Mouse (Mus musculus): Measurements from ENCODE around the gene Sptbn1.

Gene Sptbn1

GRCm38 (mm10) chr11:30132581-30132980 is 135.4 kb downstream of the Sptbn1 start:
- no peak for DNase-seq (ENCODE audit: low read depth, low spot score)

DNA sequence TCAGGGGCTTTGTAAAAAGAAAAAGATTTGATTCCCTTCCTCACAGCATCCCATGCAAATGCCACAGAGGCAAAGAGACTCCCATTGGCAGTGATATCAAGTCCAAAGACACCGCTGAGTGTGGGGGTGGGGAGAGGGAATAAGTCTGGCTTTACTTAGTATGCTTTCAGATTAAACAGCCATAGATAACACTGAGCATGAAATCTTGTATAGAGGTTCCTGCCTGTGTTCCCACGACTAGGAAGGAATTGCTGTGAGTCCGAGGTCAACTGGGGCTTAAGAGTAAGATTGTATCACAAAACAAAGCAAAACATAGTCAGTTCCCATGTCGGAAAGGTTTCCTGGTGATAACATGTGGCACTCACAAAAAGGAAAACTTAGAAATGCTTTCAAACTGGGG is 136.3 kb downstream of the Sptbn1 start:
- DNase-seq (ENCODE audit: low read depth, low spot score), result no peak

GRCm38 (mm10) chr11:30129339-30129738 is 138.6 kb downstream of the Sptbn1 start:
- no peak for DNase-seq (ENCODE audit: low read depth, low spot score)

GRCm38 (mm10) chr11:30126840-30127239 is 141.1 kb downstream of the Sptbn1 start:
- no peak for DNase-seq (ENCODE audit: low read depth, low spot score)

- no peak for DNase-seq (ENCODE audit: low read depth, low spot score)
Measured at GRCm38 (mm10) chr11:30118038-30118437, 149.9 kb downstream of the Sptbn1 start.

DNA sequence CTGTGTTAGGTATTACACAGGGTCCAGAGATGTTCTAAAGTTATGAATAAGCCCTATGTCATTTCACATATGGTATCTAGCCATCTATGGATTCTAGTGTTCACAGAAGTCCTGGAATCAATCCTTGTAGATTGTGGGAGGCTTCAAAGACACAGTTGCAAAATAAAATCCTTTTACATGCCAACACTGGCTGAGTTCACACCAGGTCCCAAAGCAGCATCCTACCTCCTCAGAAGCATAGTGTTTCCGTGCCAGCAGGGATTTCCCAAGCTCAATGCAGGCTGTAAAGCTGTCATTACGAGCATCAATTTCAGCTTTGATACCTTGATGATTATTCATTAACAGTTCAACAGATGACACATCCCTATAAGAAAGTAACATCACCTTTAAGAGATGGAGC is 154.3 kb downstream of the Sptbn1 start:
- DNase-seq (ENCODE audit: low read depth, low spot score), result no peak

- DNase-seq (ENCODE audit: low read depth, low spot score), result no peak
Measured at GRCm38 (mm10) chr11:30110634-30111033, 157.3 kb downstream of the Sptbn1 start.

DNA sequence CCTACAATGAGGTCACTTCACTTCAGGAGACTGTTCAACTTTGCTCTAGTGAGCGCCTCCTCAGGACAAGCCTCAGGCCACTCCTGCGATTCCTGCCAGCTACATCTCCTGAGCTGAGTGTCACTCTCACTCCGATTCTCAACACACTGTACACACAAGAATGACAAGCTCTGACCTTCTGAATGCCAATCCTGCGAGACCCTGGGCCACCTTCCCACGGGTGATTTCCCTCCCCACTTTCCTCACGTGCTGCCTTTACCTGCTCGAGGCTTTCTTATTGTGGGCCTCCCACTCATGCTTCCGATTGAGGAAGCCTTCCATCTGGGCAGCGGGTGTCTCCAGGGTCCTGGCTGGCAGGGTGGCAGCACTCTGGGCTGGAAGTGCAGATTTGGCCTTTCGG is 163.8 kb downstream of the Sptbn1 start:
- no peak for DNase-seq (ENCODE audit: low read depth, low spot score)

DNA sequence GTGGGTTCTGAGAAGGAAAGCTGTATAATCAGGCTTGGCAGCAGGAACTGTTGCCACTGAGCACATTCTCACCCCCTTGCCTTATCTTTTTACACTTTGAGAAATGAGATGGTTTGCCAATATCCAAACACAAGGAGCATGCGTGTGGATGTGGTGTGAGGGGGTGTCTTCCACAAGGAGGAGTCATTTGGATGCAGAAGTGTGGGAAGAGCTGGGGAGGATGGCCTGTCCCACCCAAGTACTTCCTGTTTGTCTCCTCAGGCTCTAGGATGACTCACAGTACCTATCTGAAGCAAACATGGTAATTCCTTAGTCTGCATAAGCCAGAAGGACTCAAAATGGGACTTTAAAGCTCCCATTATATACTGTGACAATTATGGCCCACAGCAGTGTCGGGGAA is 165.4 kb downstream of the Sptbn1 start:
- no peak for DNase-seq (ENCODE audit: low read depth, low spot score)

DNA sequence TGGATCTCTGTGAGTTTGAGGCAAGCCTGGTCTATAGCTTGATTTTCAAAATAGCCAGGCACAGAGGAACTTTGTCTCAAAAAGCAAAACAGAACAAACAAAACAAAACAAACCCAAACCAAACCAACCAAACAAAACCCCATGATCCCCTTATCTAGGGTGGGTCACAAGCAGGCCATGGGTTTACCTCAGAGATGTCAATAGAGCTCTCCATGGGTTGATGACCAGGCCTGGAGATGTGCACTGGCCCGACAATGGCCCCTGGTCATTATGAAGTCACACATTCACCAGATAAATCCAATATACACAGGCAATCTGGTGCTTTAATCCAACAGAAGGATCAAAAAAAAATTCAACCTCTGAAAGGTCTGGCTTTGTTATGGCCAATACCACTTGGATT is 166.2 kb downstream of the Sptbn1 start:
- DNase-seq (ENCODE audit: low read depth, low spot score), result no peak

- DNase-seq (ENCODE audit: low read depth, low spot score), result no peak
Measured at GRCm38 (mm10) chr11:30101162-30101561, 166.8 kb downstream of the Sptbn1 start.

DNA sequence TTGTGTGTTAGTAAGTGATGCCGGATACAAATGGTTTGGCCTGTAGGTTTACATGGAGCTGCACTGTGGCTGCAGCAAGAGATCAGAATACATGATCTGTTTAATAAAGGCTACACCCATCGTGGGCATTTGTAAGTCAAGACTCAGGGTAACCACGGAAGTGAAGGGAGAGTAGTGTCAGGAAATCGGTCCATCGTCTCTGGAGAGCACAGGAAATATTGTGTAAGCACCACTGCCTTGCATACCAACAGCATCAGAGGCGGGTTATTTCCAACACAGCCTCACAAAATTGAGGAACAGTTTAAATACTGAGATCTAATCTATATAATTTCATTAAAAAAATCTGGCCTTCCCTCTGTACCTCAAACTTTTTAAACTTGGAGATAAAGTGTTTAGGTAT is 168.1 kb downstream of the Sptbn1 start:
- no peak for DNase-seq (ENCODE audit: low read depth, low spot score)

DNA sequence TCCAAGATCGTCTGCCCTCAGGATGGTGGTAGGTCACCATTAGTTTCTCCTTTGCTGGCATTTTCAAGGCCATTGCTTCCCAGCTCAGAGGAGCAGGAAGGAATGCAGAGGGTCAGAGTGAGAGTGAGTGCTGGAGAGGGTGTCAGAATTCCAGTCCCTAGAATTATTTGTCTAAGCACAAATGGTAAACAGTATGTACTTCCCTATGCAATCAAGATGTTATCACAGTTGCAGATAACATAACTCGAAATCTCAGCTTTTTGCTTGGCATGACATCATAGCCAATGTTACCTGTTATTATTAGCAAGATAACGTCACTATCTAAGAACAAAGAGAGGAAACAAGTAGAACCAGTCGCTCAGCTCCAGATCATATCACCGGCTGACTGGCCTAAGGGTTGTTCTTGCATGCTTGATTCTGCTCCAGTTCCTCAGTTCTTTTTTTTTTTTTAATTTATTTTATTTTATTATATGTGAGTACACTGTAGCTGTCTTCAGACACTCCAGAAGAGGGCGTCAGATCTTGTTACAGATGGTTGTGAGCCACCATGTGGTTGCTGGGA is 172.7 kb downstream of the Sptbn1 start:
- DNase-seq (ENCODE audit: low read depth, low spot score), result no peak

DNA sequence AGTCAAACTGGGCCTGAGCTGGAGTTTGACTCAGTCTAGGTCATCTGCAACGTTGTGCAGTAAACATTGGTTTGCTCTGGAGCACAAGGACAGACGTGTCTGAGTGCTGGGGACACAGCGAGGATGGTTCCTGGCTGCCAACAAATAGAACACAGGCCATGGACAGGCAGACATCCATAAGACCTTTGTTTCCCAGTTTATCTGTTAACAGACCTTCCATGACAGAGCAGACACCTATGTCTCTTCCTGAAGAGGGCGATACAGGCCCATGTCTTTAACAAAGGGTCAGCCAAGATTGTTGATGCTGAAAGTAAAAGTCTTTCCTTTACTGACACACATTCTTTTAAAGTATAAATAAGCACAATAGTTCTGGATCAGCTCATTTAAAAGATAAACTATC is 176.1 kb downstream of the Sptbn1 start:
- DNase-seq (ENCODE audit: low read depth, low spot score), result no peak

DNA sequence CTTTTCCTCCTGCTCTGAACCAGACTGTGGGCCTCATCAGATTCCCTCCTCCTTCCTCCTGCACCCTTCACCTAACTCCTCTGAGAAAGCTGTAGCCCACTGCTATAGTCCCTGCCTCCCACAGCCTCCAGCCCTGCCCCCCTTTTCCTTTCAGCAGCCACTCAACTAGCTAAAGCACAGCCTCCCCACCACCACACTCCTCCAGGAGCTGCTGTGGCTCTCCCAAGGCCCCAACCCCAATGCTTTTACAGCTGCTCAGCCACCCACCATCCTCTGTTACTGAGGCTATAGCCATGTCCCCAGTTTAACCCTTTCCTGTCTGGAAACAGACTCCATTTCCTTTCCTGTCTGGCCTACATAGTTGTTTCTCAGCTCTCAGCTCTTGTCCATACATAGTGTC is 182.9 kb downstream of the Sptbn1 start:
- DNase-seq (ENCODE audit: low read depth, low spot score), result no peak

DNA sequence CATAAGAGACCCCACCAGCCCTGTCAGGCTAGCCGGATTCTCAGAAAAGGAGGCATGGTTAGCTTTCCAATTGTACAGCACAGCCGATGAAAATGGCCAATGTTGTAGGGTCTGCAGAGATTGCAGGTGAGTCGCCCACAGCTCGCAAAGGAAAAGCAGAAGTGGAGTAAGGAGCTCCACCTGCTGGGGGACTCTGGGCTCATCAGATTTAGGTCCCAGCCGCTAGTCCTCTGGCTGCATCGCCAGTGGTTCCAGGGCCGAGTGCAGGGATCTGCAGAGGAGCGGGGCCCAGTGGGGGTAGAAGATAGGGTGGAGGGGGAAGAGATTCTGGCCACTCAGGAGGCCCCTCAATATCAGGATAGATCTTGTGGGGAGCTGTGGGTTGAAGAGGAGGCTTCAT is 210.7 kb downstream of the Sptbn1 start:
- DNase-seq (ENCODE audit: low read depth, low spot score), result peak; percentile 11

Data from retina, adult 2 months (tissue).